Mouse (Mus musculus) adrenal gland, adult 18-20 months (tissue): ENCODE results near the gene Tma7. TPM values are rescaled to one million over a fixed set of nuclear protein-coding genes. Genes with fewer than 3 reads are reported as not detected.

ENCODE experiments used
- DNase-seq, 2 experiments: peaks; one replicate each; pipeline ENCODE4 v3.0.0; 2021 to 2022; ENCODE audit warnings: low spot score in 2 of 2
- total RNA-seq, 2 experiments: library from RNA; stranded (reverse); gene quantifications; 1 replicate in 1 of 2; 2 replicates in 1 of 2; pipeline ENCODE4 v1.2.3; 2021

The Tma7 gene
- total RNA-seq, 2 experiments from 2014 or later, result 319 to 392 TPM

GRCm38 (mm10) chr9:109049996-109050673 lies 32.3 kb downstream of the Tma7 start:
- DNase-seq, result no peak

- DNase-seq, result no peak
Measured at GRCm38 (mm10) chr9:109049316-109049715, 33.1 kb downstream of the Tma7 start.

- peak; percentile 56 to 59 for DNase-seq
Measured at GRCm38 (mm10) chr9:109046306-109046705, 36.1 kb downstream of the Tma7 start.

- no peak for DNase-seq
Measured at GRCm38 (mm10) chr9:109041351-109041750, 41.0 kb downstream of the Tma7 start.

- DNase-seq, result no peak
Measured at GRCm38 (mm10) chr9:109040906-109041305, 41.5 kb downstream of the Tma7 start.

- DNase-seq, result no peak
Measured at GRCm38 (mm10) chr9:109040216-109040615, 42.2 kb downstream of the Tma7 start.

GRCm38 (mm10) chr9:109039681-109040080 lies 42.7 kb downstream of the Tma7 start:
- no peak for DNase-seq

- DNase-seq, result peak; percentile 46 to 53
Measured at GRCm38 (mm10) chr9:109038901-109039364, 43.5 kb downstream of the Tma7 start.

- DNase-seq, result peak; percentile 81 to 89
Measured at GRCm38 (mm10) chr9:109038086-109038895, 44.1 kb downstream of the Tma7 start, which contains the start of gene Shisa5. Shisa5 (plus strand) TSS chr9:109038565.

GRCm38 (mm10) chr9:109032435-109032834 lies 50.0 kb downstream of the Tma7 start:
- no peak for DNase-seq

- no peak for DNase-seq
Measured at GRCm38 (mm10) chr9:109031686-109032085, 50.7 kb downstream of the Tma7 start.

GRCm38 (mm10) chr9:109031001-109031400 lies 51.4 kb downstream of the Tma7 start:
- DNase-seq, result no peak

GRCm38 (mm10) chr9:109030312-109030711 lies 52.1 kb downstream of the Tma7 start:
- no peak for DNase-seq

GRCm38 (mm10) chr9:109028919-109029318 lies 53.5 kb downstream of the Tma7 start:
- DNase-seq, result no peak

- DNase-seq, result no peak
Measured at GRCm38 (mm10) chr9:109028421-109028820, 54.0 kb downstream of the Tma7 start.

- DNase-seq, result no peak
Measured at GRCm38 (mm10) chr9:109027521-109027920, 54.9 kb downstream of the Tma7 start.

Other genes with a start within 250 kb of the Tma7 start
- gene Slc26a6, start 229.3 kb downstream of the Tma7 start, total RNA-seq, result 10 to 100 TPM in 1 of 2 experiments, 1 to 10 TPM in 1; 9.6 to 13.8 TPM
- gene Tmem89, start 168.0 kb downstream of the Tma7 start, total RNA-seq, result under 1 TPM in 1 of 2 experiments, not detected in 1; 0.32 TPM
- gene Uqcrc1, start 146.0 kb downstream of the Tma7 start, total RNA-seq, result 1,000 to 10,000 TPM in 1 of 2 experiments, 100 to 1,000 TPM in 1; 638 to 1,072 TPM
- gene Col7a1, start 129.0 kb downstream of the Tma7 start, total RNA-seq, result 1 to 10 TPM; 6.4 to 7.5 TPM
- under 1 TPM; 0.26 to 0.53 TPM for gene Ucn2, start 96.6 kb downstream of the Tma7 start, total RNA-seq
- 10 to 100 TPM in 1 of 2 experiments, 1 to 10 TPM in 1; 7.6 to 13.7 TPM for gene Pfkfb4, start 90.8 kb downstream of the Tma7 start, total RNA-seq
- 100 to 1,000 TPM; 126 to 137 TPM for gene Shisa5, start 44.0 kb downstream of the Tma7 start, total RNA-seq
- 10 to 100 TPM; 15.8 to 21.6 TPM for gene Trex1, start 22.9 kb downstream of the Tma7 start, total RNA-seq
- gene Atrip, start 8.5 kb downstream of the Tma7 start, total RNA-seq, result 10 to 100 TPM; 14.7 to 15.2 TPM
- 10 to 100 TPM; 11.8 to 12.6 TPM for gene Ccdc51, start 94 bp downstream of the Tma7 start, total RNA-seq
- gene Plxnb1, start 12.8 kb upstream of the Tma7 start, total RNA-seq, result 100 to 1,000 TPM in 1 of 2 experiments, 10 to 100 TPM in 1; 63.9 to 107 TPM
- not detected for gene Fbxw21, start 79.5 kb upstream of the Tma7 start, total RNA-seq
- not detected for gene Fbxw13, start 113.4 kb upstream of the Tma7 start, total RNA-seq
- not detected for gene Fbxw20, start 152.2 kb upstream of the Tma7 start, total RNA-seq
- gene Fbxw14, start 205.1 kb upstream of the Tma7 start, total RNA-seq, result not detected